ENCODE assay signal across 8 mouse cellular contexts in genomic region chr7:36698589-36698946, GRCm38 (mm10). TPM values are rescaled to one million over a fixed set of nuclear protein-coding genes. Genes with fewer than 3 reads are reported as not detected.
DNase-seq lines count a peak whose midpoint lies in the region; ATAC-seq and TF ChIP-seq lines count a peak whose summit lies in the region.

No protein-coding gene starts in this region.

- H3K4me2 ChIP-seq in forebrain, embryonic 12.5 days = peak overlapping the region; percentile 99
- peak overlapping the region; percentile 90 for H3K4me2 ChIP-seq in liver, embryonic 11.5 days

- H3K36me3 ChIP-seq in forebrain, embryonic 12.5 days (replicated peaks) = peaks cover 3% of the 10 kb centered on the region; the same call in 1 of the 2 replicates
- H3K36me3 ChIP-seq in liver, embryonic 11.5 days (ENCODE audit: control insufficient read depth, insufficient read depth, low read length) = no peaks in the 10 kb centered on the region

- WGBS in forebrain, embryonic 12.5 days = under 1% methylated on average over 16 of the region's 16 CpGs
- WGBS in liver, embryonic 11.5 days = 2% methylated on average over 16 of the region's 16 CpGs

- peak overlapping the region; percentile 79 for H3K4me3 ChIP-seq in gastrocnemius, adult 2 months
- peak overlapping the region; percentile 74 for H3K4me3 ChIP-seq in forebrain, embryonic 12.5 days (replicated peaks)
- peak overlapping the region; percentile 69 for H3K4me3 ChIP-seq in liver, embryonic 11.5 days (ENCODE audit: low read depth, low read length)

- intact Hi-C loops in gastrocnemius, adult 2 months (cut with DNase I) = loop anchor here (5.0 to 10.0 kb wide), 3 partner anchors 84 to 1054 kb away; partner anchors contain the start of gene Pdcd5

- peak overlapping the region; percentile 91 for H3K27ac ChIP-seq in gastrocnemius, adult 2 months
- peak overlapping the region; percentile 87 for H3K27ac ChIP-seq in forebrain, embryonic 12.5 days
- H3K27ac ChIP-seq in liver, embryonic 11.5 days (ENCODE audit: low read depth, low read length) = peak overlapping the region; percentile 55; the same call in 1 of the 2 replicates

- H3K27me3 ChIP-seq in forebrain, embryonic 12.5 days = peaks cover 32% of the 10 kb centered on the region
- H3K27me3 ChIP-seq in liver, embryonic 11.5 days (replicated peaks; ENCODE audit: control insufficient read depth, insufficient read depth, low read length) = peaks cover 71% of the 10 kb centered on the region

- H3K9ac ChIP-seq in forebrain, embryonic 12.5 days = peak overlapping the region; percentile 82
- H3K9ac ChIP-seq in liver, embryonic 11.5 days (ENCODE audit: low read depth, low read length) = peak overlapping the region; percentile 63

- no peak for TF ChIP-seq CTCF in gastrocnemius, adult 2 months (IDR thresholded peaks at IDR 0.05)

- peaks cover 32% of the 10 kb centered on the region for H3K4me1 ChIP-seq in forebrain, embryonic 12.5 days
- peaks cover 2% of the 10 kb centered on the region; the same call in 1 of the 2 replicates for H3K4me1 ChIP-seq in liver, embryonic 11.5 days (replicated peaks; ENCODE audit: control insufficient read depth, insufficient read depth, low read length)

- H3K9me3 ChIP-seq in forebrain, embryonic 12.5 days = no peaks in the 10 kb centered on the region
- no peaks in the 10 kb centered on the region for H3K9me3 ChIP-seq in liver, embryonic 11.5 days (ENCODE audit: control insufficient read depth, low read length)

- DNase-seq in gastrocnemius, adult 2 months = no peak
- no peak for DNase-seq in gastrocnemius, adult 8-10 months (ENCODE audit: low spot score in 2 of 2)
- peak; percentile 14 for DNase-seq in 3T3-L1 (ENCODE audit: low read depth, low spot score)
- DNase-seq in liver, embryonic 11.5 days (ENCODE audit: low spot score) = no peak
- DNase-seq in c-Kit-positive CD71-positive TER-119-positive erythroid progenitor cells, embryonic 14.5 days (ENCODE audit: low spot score) = no peak
- no peak for DNase-seq in retina, postnatal 1 day
- DNase-seq in ovary, postnatal 14 days (ENCODE audit: low spot score) = no peak

- peak; percentile 1; the same call in 1 of the 2 replicates for ATAC-seq in forebrain, embryonic 12.5 days (ENCODE audit: low FRiP score)
- ATAC-seq in liver, embryonic 11.5 days (replicated peaks; ENCODE audit: low FRiP score) = no peak

RNA-seq across cellular contexts. Expression of gene Tshz3, which starts 0.7 kb away (rescaled TPM):
- 1 to 10 TPM; 2.9 to 3.1 TPM for total RNA-seq in gastrocnemius, adult 2 months (2021)
- total RNA-seq in gastrocnemius, adult 8-10 months (2022) = 1 to 10 TPM; 1.1 to 2.2 (median 1.7) TPM
- polyA plus RNA-seq in forebrain, embryonic 12.5 days (2016; fragmentation: Nextera tagmentation; extraction: Ambion mirVana) = 9.9 and 12.6 TPM in 2 replicates
- 3.3 and 3.7 TPM in 2 replicates for polyA plus RNA-seq in liver, embryonic 11.5 days (2014; fragmentation: Nextera tagmentation; extraction: Ambion mirVana)
